Mouse (Mus musculus) forebrain, embryonic 12.5 days (tissue): ENCODE measurements around the gene 5430419D17Rik. TPM values are rescaled to one million over a fixed set of nuclear protein-coding genes. Genes with fewer than 3 reads are reported as not detected.

ENCODE experiments used
- ATAC-seq: fragments of 200-750 bp; cut with Nextera tagmentation; 2 replicates; pipeline ENCODE4 v1.8.0; 2017; ENCODE audit warnings: moderate TSS enrichment; ENCODE audit not compliant: low FRiP score
- H3K27ac ChIP-seq: fragments of 300-500 bp; sonication (generic); 2 replicates; pipeline ENCODE4 v1.5.1; 2016; ENCODE audit warnings: mild to moderate bottlenecking
- H3K27me3 ChIP-seq: fragments of 300-500 bp; sonication (generic); 2 replicates; pipeline ENCODE4 v1.6.1; 2016; ENCODE audit warnings: mild to moderate bottlenecking
- H3K36me3 ChIP-seq: fragments of 300-500 bp; sonication (generic); replicated peaks from 2 replicates; pipeline ENCODE4 v1.6.1; 2016; ENCODE audit warnings: mild to moderate bottlenecking
- H3K4me1 ChIP-seq: fragments of 300-500 bp; sonication (generic); 2 replicates; pipeline ENCODE4 v1.6.1; 2016
- H3K4me2 ChIP-seq: fragments of 300-500 bp; sonication (generic); 2 replicates; pipeline ENCODE4 v1.6.1; 2016; ENCODE audit warnings: mild to moderate bottlenecking, moderate library complexity
- H3K4me3 ChIP-seq: fragments of 300-500 bp; sonication (generic); replicated peaks from 2 replicates; pipeline ENCODE4 v1.5.1; 2016; ENCODE audit warnings: mild to moderate bottlenecking
- H3K9ac ChIP-seq: fragments of 300-500 bp; sonication (generic); 2 replicates; pipeline ENCODE4 v1.6.1; 2016; ENCODE audit warnings: mild to moderate bottlenecking
- H3K9me3 ChIP-seq: fragments of 300-500 bp; sonication (generic); 2 replicates; pipeline ENCODE4 v1.6.1; 2016
- WGBS: fragments of 180-500 bp; shearing (Covaris S2); methylation state at CpG from one replicate; pipeline ENCODE4 v1.1.7; 2016; 5-methylcytosine and 5-hydroxymethylcytosine counted together
- polyA plus RNA-seq: library from polyadenylated mRNA; unstranded; fragments of >200 nt; fragmentation: Nextera tagmentation; extraction: Ambion mirVana; gene quantifications from 2 replicates; pipeline ENCODE4 v1.2.1, GENCODE M21; 2016

Gene 5430419D17Rik
- not detected in 2 replicates for polyA plus RNA-seq

GRCm38 (mm10) chr7:131174121-131174520 is at the start of gene 5430419D17Rik:
5430419D17Rik (plus strand) TSS chr7:131174402.
- WGBS = 89% methylated on average over 9 of the region's 9 CpGs
- no peaks in the 10 kb centered on the region for H3K27me3 ChIP-seq
- no peak within 1 kb of the TSS for H3K4me2 ChIP-seq
- no peaks in the 10 kb centered on the region for H3K4me1 ChIP-seq
- no peak within 1 kb of the TSS for H3K27ac ChIP-seq
- H3K36me3 ChIP-seq = no peaks in the 10 kb centered on the region
- ATAC-seq = no peak
- no peak within 1 kb of the TSS for H3K9ac ChIP-seq
- H3K9me3 ChIP-seq = no peaks in the 10 kb centered on the region
- no peak within 1 kb of the TSS for H3K4me3 ChIP-seq

- Histone ChIP-seq H3K9me3 (no peaks in the 10 kb centered on the region), H3K27me3 (no peaks in the 10 kb centered on the region), H3K4me3 (no peak overlapping the region), H3K36me3 (no peaks in the 10 kb centered on the region), H3K4me1 (no peaks in the 10 kb centered on the region), H3K4me2 (no peak overlapping the region), H3K27ac (no peak overlapping the region), H3K9ac (no peak overlapping the region)
- ATAC-seq = no peak
- WGBS = 77% methylated on average over 12 of the region's 12 CpGs
Observed at GRCm38 (mm10) chr7:131130021-131130420, 44.2 kb upstream of the 5430419D17Rik start.

GRCm38 (mm10) chr7:131133181-131133580 is 41.0 kb upstream of the 5430419D17Rik start:
- ATAC-seq = no peak
- H3K9ac ChIP-seq = no peak overlapping the region
- H3K27me3 ChIP-seq = no peaks in the 10 kb centered on the region
- H3K27ac ChIP-seq = no peak overlapping the region
- 86% methylated on average over 3 of the region's 3 CpGs for WGBS
- H3K36me3 ChIP-seq = no peaks in the 10 kb centered on the region
- H3K4me2 ChIP-seq = no peak overlapping the region
- no peaks in the 10 kb centered on the region for H3K4me1 ChIP-seq
- no peaks in the 10 kb centered on the region for H3K9me3 ChIP-seq
- H3K4me3 ChIP-seq = no peak overlapping the region

- Histone ChIP-seq H3K9ac (no peak within 1 kb of the TSS), H3K4me1 (no peaks in the 10 kb centered on the region), H3K27me3 (no peaks in the 10 kb centered on the region), H3K4me3 (no peak within 1 kb of the TSS), H3K9me3 (no peaks in the 10 kb centered on the region), H3K36me3 (no peaks in the 10 kb centered on the region), H3K27ac (no peak within 1 kb of the TSS), H3K4me2 (no peak within 1 kb of the TSS)
- no peak for ATAC-seq
- WGBS = 94% methylated on average over 2 of the region's 2 CpGs
Observed at GRCm38 (mm10) chr7:131146214-131146613, 28.0 kb upstream of the 5430419D17Rik start, which contains the start of gene 4933402N03Rik. 4933402N03Rik (minus strand) TSS chr7:131146314.

- Histone ChIP-seq H3K27ac (no peak overlapping the region), H3K9me3 (no peaks in the 10 kb centered on the region), H3K9ac (no peak overlapping the region), H3K36me3 (no peaks in the 10 kb centered on the region), H3K4me2 (no peak overlapping the region), H3K4me1 (no peaks in the 10 kb centered on the region), H3K4me3 (no peak overlapping the region), H3K27me3 (no peaks in the 10 kb centered on the region)
- WGBS = 88% methylated on average over 3 of the region's 3 CpGs
- ATAC-seq = no peak
Observed at GRCm38 (mm10) chr7:131150179-131150578, 24.0 kb upstream of the 5430419D17Rik start.

GRCm38 (mm10) chr7:131153044-131153443 is 21.2 kb upstream of the 5430419D17Rik start:
- Histone ChIP-seq H3K4me3 (no peak overlapping the region), H3K4me1 (no peaks in the 10 kb centered on the region), H3K27me3 (no peaks in the 10 kb centered on the region), H3K9me3 (no peaks in the 10 kb centered on the region), H3K9ac (no peak overlapping the region), H3K4me2 (no peak overlapping the region), H3K36me3 (no peaks in the 10 kb centered on the region), H3K27ac (no peak overlapping the region)
- WGBS = 89% methylated on average over 5 of the region's 5 CpGs
- ATAC-seq = no peak

- ATAC-seq = no peak
- no peaks in the 10 kb centered on the region for H3K36me3 ChIP-seq
- WGBS = 69% methylated on average over 7 of the region's 7 CpGs
Observed at GRCm38 (mm10) chr7:131162251-131162650, 12.0 kb upstream of the 5430419D17Rik start.

GRCm38 (mm10) chr7:131167771-131168170 is 6.4 kb upstream of the 5430419D17Rik start:
- no peak overlapping the region for H3K9ac ChIP-seq
- no peak for ATAC-seq
- no peaks in the 10 kb centered on the region for H3K9me3 ChIP-seq
- no peaks in the 10 kb centered on the region for H3K36me3 ChIP-seq
- no peaks in the 10 kb centered on the region for H3K4me1 ChIP-seq
- H3K27ac ChIP-seq = no peak overlapping the region
- no peak overlapping the region for H3K4me2 ChIP-seq
- no peak overlapping the region for H3K4me3 ChIP-seq
- H3K27me3 ChIP-seq = no peaks in the 10 kb centered on the region
- 79% methylated on average over 3 of the region's 3 CpGs for WGBS

More at GRCm38 (mm10) chr7:131162251-131162650, 12.0 kb upstream of the 5430419D17Rik start:
- Histone ChIP-seq H3K4me2 (no peak overlapping the region), H3K9me3 (no peaks in the 10 kb centered on the region), H3K4me1 (no peaks in the 10 kb centered on the region), H3K9ac (no peak overlapping the region), H3K27me3 (no peaks in the 10 kb centered on the region), H3K27ac (no peak overlapping the region), H3K4me3 (no peak overlapping the region)

- no peaks in the 10 kb centered on the region for H3K36me3 ChIP-seq
- WGBS = 71% methylated on average over 2 of the region's 2 CpGs
- no peak overlapping the region for H3K4me3 ChIP-seq
- no peaks in the 10 kb centered on the region for H3K27me3 ChIP-seq
- no peaks in the 10 kb centered on the region for H3K4me1 ChIP-seq
- H3K4me2 ChIP-seq = no peak overlapping the region
- no peak for ATAC-seq
- H3K9ac ChIP-seq = no peak overlapping the region
- no peaks in the 10 kb centered on the region for H3K9me3 ChIP-seq
- no peak overlapping the region for H3K27ac ChIP-seq
Observed at GRCm38 (mm10) chr7:131169099-131169498, 5.1 kb upstream of the 5430419D17Rik start.

- Histone ChIP-seq H3K27ac (no peak overlapping the region), H3K4me1 (no peaks in the 10 kb centered on the region), H3K9me3 (no peaks in the 10 kb centered on the region), H3K4me2 (no peak overlapping the region), H3K4me3 (no peak overlapping the region), H3K36me3 (no peaks in the 10 kb centered on the region), H3K9ac (no peak overlapping the region), H3K27me3 (no peaks in the 10 kb centered on the region)
- no peak for ATAC-seq
- 36% methylated on average over 4 of the region's 4 CpGs for WGBS
Observed at GRCm38 (mm10) chr7:131182685-131183084, 8.5 kb downstream of the 5430419D17Rik start.

- Histone ChIP-seq H3K4me1 (no peaks in the 10 kb centered on the region), H3K4me3 (no peak overlapping the region), H3K27me3 (no peaks in the 10 kb centered on the region), H3K4me2 (no peak overlapping the region), H3K9me3 (no peaks in the 10 kb centered on the region), H3K9ac (no peak overlapping the region), H3K27ac (no peak overlapping the region), H3K36me3 (no peaks in the 10 kb centered on the region)
- WGBS = 71% methylated on average over 8 of the region's 8 CpGs
- ATAC-seq = no peak
Observed at GRCm38 (mm10) chr7:131184339-131184738, 10.1 kb downstream of the 5430419D17Rik start.

GRCm38 (mm10) chr7:131187047-131187446 is 12.8 kb downstream of the 5430419D17Rik start:
- Histone ChIP-seq H3K4me2 (no peak overlapping the region), H3K9me3 (no peaks in the 10 kb centered on the region), H3K36me3 (no peaks in the 10 kb centered on the region), H3K4me1 (no peaks in the 10 kb centered on the region), H3K27ac (no peak overlapping the region), H3K4me3 (no peak overlapping the region), H3K27me3 (no peaks in the 10 kb centered on the region), H3K9ac (no peak overlapping the region)
- 80% methylated on average over 8 of the region's 8 CpGs for WGBS
- no peak for ATAC-seq

GRCm38 (mm10) chr7:131187996-131188395 is 13.8 kb downstream of the 5430419D17Rik start:
- 96% methylated on average over 14 of the region's 14 CpGs for WGBS
- H3K27ac ChIP-seq = no peak overlapping the region
- no peaks in the 10 kb centered on the region for H3K4me1 ChIP-seq
- ATAC-seq = no peak
- no peaks in the 10 kb centered on the region for H3K36me3 ChIP-seq
- H3K4me2 ChIP-seq = no peak overlapping the region
- no peak overlapping the region for H3K9ac ChIP-seq
- no peaks in the 10 kb centered on the region for H3K27me3 ChIP-seq
- H3K9me3 ChIP-seq = no peaks in the 10 kb centered on the region
- H3K4me3 ChIP-seq = no peak overlapping the region
